Mouse (Mus musculus) thymus, postnatal 0 days (tissue): ENCODE measurements around the gene Ppp1r15b. TPM values are rescaled to one million over a fixed set of nuclear protein-coding genes. Genes with fewer than 3 reads are reported as not detected.

ENCODE experiments used
- DNase-seq: peaks from one replicate; pipeline ENCODE4 v3.0.0-alpha.2; 2015; ENCODE audit warnings: low spot score
- polyA plus RNA-seq: library from polyadenylated mRNA; unstranded; fragments of >200 nt; fragmentation: Nextera tagmentation; extraction: Ambion mirVana; gene quantifications from 2 replicates; pipeline ENCODE4 v1.2.1, GENCODE M21; 2015

Ppp1r15b gene
- polyA plus RNA-seq, result 32.4 and 34.2 TPM in 2 replicates

DNA sequence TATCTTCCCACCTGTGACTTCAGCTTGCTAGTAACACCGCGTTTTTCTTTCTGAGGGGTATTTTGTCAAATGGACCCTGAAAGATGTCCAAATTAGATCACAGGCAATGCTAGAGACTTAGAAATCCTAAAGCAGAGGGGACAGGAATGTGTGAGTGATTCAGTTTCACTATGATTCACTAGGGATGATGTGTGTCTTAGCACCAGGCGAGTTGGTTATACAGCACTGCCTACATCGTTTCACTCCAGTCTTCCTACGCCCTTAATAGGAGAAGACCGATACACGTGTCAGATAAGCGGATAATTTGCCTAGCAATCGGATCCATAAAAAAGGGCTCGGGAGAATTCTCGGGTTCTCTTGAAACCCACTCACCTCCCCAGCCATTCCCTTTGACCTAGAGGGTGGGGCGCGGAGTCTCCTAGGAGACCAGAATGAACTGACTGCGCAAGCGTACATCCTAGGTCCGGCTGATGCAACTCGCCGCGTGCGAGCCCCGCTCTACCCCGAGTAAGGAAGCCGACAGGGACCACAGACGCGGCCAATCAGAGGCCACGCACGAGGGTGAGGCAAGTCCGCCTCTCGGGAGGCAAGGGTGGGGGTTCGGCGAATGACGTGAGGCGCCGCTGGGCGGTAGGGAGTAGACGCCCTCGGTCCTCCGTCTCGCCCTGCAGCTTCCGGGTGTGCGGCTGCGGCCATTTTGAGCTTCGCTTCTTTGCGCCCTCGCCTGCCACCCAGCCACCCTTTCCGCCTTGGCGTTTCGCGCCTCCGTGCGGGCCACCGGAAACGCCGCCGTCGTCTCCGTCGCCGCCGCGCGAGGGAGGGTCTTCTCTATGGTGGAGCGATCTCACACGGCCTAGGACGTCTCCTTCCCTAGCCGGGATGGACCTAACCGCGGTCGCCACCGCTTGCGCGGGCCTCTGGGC, at the start of gene Ppp1r15b:
Ppp1r15b (plus strand) TSS at position 506 of the 923 bp plus-strand sequence.
- DNase-seq, result peak; percentile 98

DNA sequence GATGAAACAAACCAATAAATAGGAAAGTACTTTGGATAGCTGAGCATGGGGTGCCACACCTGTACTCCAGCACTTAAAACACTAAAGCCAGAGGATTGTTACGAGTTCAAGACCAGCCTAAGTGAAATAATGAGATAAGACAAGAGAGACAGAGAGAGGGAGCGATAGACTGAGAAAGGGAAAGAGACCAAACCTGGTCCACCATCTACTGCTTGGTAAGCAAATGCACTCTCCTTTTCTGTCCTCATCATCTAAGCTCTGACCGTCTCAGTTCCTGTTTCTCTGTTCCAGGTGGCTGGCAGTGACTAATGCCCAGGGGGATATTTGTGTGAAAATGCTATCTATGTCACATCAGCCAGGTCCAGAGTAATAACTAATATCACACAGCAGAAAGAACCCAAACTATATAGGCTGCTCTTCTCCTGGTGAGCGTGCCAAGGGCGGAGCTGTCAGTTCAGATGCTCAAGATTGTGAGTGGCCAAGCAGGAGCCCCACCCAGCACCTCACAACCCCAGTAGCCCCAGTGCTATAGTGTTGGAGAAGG, 47.9 kb upstream of the Ppp1r15b start:
- DNase-seq, result no peak

DNA sequence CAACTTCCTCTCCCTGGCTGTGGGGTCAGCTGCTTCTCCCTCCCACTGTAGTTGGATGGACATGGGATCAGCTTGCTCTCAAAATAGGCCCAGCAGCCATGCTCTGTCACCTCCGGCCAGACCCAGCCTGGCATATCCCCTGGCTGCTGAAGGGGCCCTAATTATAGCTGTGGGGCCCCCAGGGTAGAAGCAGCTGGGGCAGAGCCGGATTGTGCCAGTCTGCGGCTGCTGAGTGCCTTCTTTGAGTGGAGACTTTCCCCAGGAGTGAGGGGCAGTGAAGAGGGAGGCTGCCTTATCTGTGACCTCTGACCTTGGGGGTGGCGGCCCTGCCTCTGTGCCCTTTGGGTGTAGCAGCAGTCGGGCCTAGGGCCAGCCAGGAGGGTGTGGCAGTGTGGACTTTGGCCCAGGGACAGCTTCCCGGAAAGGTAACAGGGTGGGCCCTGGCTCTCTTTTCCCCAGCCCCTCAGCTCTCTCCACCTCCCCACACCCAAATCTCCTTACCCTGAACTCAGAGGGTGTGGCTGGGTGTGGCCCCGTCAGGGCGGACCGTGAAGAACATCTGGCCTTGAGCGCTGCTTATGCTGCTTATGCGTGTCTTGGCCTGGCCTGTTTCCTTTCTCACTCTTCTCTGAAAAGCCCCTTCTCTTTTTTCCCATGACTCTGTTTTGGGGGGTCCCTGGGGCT, 46.9 kb upstream of the Ppp1r15b start:
- DNase-seq, result no peak

DNA sequence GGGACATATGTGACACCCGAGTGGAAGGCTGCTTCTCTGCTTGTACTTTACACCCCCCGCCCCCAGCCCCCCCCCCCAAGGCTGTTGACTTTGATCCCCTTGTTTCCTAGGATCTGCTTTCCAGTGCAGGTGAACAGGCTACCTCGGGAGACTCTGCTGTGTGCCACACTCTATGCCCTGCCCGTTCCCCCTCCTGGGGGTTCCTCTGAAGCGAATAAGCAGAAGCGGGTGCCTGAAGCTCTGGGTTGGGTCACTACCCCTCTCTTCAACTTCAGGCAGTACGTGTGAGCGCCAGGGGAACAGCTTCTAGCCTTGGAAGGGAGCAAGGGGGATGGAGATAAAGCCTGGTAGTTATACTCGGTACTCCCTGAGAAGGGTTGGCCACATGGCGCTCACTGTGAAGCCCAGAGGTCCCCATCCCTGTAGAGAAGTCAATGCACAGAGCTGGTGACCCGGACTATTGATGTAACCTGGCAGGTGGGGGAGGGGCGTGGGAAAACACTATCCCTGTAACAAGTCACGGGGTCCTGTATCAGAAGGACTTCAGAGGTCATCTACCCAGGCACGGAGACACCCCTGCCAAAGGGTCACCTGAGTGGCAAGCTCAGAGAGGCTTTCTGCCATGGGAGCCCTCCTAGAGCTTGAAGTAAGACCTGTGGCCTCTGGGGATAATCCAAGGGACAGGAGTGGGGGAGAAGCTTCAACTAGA, 46.1 kb upstream of the Ppp1r15b start:
- DNase-seq, result no peak

DNA sequence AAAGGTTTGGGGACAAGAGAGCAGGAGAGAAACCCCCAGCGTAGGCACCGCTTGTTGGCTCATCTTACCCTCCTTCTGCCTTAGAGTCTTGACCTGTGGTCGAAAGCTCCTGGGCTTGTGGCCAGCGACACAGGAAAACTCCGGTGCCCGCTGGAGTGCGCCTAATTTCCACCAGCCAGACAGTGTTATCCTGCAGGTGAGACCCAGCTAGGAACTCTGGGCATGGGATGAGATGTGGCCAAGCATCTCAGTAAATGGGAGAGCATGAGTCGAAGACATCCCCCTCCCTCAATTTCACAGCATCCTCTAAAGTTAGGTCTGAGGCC, 45.6 kb upstream of the Ppp1r15b start:
- no peak for DNase-seq

DNA sequence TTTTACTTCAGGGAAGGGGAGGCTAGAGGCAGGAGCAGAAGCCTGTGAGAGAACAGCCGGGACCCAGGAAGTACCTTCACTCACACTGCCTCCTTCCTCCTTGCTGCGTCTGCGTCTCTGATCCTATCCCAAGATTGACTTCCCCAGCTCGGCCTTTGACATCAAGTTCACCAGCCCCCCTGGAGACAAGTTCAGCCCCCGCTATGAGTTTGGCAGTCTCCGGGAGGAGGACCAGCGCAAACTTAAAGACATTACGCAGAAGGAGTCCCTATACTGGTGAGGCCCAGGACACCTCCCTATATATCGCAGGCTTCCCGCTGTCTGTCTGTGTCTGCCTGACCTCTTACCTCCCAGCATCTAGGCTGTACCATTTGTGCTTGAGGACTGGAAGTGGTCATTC, 44.1 kb upstream of the Ppp1r15b start:
- no peak for DNase-seq

DNA sequence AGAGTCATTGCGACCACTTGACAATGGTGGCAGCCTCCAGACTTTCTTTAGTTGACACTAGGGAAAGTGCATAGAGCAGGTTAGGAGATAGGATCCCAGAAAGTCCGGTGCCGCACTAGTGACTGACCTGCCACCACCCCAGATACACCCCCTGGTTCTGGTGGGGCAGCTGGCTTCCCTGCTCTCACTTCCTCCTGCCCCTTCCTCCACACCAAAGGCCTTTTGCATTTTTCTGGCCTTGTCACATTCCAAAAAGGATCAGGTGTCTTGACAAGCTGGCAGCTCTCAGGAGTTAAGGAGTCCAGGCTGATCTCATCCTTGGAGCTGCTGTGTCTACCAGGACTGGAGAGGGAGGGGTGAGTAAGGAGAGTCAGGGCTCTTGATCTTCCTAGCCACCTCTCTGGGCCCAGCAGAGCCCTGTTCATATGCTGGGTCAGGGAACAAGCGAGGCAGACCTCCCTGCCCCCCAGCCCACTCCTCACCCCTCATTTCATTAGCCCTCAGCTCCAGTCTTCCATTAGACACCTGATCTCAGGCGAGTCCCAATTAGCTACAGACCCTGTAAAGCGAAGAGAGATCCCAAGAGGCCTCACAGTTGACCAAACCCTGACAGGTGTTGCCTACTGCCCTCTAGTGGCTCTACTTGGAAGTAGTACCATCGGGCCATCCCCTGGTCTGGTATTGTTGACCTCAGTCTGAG, 43.6 kb upstream of the Ppp1r15b start:
- peak; percentile 51 for DNase-seq

DNA sequence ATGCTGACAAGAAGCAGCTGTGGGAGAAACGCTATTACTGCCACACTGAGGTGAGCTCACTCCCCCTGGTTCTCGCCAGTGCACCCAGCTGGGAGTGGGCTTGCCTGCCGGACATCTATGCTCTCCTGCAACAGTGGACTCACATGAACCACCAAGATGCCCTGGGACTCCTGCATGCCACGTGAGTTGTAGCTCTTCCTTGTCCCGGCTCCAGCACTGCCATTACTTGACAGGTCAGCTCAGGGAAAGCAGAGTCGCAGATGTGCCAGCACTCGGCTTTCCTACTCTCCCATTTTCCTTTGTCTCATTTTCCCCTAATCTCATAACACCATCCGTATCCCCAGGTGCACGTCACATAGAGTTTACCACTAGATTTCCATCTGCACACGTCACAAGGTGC, 42.7 kb upstream of the Ppp1r15b start:
- DNase-seq, result no peak

DNA sequence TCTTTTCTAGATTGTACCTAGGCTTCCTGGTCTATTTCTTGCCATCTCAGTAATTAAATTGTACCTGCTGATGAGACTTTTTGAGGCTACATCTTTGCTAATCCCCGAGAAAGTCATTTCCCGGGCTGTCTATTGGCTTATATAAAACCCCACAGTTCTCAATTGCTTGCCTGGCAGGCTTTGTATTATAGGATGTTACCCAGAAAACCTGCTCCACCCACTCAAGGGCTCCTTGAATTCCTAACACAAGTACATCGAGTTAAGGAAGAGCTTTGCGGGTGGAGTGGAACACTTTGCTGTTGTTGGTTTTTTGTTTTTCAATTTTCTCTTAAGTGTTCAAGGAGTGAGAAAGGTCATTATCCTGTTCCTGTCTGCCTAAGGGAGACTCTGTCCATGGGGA, 41.5 kb upstream of the Ppp1r15b start:
- DNase-seq, result no peak

DNA sequence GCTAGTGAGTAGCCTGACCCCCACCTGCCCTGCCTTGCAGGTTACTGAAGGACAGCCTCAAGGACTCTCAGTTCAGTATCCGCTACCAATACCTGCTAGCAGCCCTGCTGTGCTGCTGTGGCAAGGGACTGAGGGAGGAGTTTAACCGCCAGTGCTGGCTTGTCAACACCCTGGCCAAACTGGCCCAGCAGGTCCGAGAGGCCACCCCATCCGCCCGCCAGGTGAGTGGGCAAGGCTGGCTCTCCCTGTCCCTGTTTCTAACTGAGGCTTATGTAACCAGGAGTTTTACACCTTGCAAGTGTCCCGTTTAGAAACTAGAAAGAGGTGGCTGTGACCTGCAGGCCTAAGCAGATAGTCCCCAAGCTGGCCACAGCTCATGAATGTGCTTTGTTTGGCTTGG, 40.3 kb upstream of the Ppp1r15b start:
- DNase-seq, result no peak

DNA sequence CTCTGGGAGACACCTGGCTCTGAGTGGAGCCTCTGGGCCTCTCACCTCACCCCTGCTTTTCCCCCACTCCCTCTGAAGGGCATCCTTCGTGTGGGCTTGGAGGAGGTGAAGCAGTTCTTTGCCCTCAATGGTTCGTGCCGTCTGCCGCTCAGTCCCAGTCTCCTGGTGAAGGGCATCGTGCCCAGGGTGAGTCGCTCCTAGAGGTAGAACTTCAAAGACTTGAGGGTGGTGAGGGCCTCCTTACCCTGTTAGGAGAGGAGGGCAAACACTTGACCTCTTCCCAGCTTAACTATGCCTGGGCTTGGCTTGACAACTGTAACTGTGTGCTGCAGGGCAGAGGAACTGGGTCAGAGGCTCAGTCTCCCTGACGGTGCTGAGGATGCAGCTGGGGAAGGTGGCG, 39.5 kb upstream of the Ppp1r15b start:
- DNase-seq, result no peak

DNA sequence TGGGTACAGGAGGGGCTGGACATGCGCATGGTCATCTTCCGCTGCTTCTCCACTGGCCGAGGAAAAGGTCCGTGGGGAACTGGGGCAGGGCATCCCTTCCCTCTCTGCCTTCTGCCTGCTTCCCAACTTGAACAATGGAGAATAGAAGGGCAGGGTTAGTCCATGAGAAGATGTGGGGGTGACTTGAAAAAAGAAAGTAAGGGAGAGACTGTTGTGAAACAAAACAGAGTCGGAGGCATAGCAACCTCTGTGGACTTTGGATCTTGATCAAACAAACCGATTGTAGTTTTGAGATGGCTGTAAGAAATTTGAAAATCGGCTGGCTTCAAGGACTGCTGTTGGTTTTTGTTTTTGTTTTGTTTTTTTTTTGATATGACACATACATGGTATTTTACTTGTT, 37.2 kb upstream of the Ppp1r15b start:
- DNase-seq, result no peak

DNA sequence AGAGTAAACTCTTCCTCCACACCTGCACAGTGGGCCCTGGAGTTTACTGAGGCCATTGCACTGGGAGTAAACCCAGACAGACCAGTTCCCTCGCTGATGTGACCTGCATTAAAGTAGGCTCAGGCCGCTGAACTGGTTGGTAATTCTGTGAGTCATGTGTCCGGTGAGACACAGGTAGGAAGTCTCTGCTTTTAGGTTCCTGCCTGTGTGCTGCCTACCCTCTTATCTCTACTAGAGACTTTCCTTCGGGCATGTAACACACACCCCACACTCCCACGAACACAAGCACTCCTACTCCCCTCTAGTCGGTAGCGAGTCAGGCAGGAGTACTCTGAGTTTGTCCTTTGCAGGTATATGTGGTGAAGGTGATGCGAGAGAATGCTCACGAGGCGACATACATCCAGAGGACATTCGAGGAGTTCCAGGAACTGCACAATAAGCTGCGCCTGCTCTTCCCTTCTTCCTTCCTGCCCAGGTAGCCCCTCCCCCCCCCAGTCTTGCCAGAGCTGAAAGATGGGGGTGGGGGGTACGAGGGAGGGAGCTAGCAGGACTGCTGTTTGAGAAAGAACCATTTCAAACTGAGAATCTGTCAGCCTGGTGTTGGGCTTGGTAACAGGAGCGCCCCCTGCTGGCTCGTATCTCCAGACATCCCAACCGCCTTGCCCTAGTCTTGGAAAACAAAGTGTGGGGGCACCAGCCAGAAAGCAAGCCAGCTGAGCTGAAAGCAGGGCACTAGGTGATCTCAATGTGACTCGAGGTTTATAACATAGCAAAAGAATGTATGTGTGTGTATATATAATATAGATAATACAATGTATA, 29.8 kb upstream of the Ppp1r15b start:
- peak; percentile 75 for DNase-seq

DNA sequence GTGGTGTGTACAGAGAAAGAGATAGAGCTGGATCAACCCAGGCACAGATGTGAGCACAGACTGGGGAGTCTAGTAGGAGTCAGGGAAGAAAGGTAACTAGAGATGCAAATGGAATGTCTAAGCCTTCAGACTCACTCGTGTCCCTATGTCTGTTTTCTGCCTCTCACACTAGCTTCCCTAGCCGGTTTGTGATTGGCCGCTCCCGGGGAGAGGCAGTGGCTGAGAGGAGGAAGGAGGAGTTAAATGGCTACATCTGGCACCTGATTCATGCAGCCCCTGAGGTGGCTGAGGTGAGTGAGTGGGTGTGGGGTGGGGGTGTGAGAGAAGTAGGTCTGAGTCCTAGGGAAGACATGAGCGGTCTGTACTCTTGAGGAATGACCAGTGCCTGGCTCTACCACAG, 28.8 kb upstream of the Ppp1r15b start:
- no peak for DNase-seq

DNA sequence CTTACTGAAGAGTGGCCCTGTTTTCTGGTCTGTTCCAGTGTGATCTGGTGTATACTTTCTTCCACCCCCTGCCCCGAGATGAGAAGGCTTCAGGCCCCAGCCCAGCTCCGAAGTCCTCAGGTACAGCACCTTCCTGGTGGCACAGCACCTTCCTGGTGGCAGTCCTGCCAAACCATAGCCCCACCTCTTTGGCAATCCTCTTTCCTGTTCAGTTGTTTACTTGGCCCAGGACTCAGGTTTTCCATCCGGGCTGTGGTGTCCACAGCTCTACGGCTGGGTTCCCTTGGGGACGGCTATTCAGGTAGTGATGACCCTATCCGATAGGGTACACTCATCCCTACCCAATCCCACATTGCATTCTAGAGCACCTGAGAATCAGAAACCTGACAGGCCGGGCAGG, 27.6 kb upstream of the Ppp1r15b start:
- no peak for DNase-seq

DNA sequence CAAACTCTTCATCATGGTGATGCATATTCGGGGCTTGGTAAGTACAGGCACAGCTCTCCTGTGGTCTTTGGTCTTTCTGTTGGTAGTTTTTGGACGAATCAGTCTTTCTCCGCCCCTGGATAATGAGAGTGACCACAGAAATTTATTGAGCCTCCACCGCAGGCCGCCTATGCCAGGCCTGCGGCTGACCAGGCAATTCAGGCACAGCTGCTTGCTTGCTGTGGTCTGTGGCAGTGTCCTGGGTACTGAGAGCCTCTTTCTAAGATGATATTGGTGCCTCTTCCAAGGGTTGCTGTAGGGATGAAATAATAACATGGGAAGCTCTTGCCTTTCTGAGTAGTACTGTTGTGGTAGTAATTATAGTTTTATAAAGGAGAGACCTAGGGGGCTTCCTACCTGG, 27.1 kb upstream of the Ppp1r15b start:
- DNase-seq, result no peak

DNA sequence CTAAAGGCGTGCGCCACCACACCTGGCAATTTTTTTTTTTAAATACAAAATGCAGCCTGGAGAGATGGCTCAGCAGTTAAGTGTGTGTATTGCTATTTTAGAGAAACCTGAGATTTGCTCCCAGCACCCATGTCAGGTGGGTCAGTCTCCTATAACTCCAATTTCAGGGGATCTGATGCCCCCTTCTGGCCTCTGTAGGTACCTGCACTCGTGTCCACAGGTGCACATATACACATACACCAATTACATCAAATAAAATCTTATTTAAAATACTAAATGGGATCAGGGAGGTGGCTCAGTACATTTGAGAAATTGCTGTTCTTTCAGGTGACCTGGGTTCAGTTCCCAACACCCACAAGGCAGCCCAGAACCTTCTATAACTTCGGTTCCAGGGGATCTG, 14.8 kb upstream of the Ppp1r15b start:
- no peak for DNase-seq

DNA sequence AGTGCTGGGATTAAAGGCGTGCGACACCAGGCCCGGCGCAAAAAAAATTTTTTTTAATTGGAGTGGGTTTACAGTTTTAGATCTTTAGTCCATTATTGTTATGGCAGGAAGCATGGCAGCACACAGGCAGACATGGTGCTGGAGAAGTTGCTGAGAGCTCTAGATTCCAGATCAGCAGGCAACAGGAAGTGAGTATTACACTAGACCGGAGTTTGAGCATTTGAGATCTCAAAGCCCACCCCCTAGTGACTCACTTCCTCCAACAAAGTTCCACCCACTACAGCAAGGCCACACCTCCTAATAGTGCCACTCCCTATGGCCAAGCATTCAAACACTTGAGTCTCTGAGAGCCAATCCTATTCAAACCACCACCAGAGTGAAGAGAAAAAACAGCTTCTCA, 12.8 kb upstream of the Ppp1r15b start:
- DNase-seq, result no peak

DNA sequence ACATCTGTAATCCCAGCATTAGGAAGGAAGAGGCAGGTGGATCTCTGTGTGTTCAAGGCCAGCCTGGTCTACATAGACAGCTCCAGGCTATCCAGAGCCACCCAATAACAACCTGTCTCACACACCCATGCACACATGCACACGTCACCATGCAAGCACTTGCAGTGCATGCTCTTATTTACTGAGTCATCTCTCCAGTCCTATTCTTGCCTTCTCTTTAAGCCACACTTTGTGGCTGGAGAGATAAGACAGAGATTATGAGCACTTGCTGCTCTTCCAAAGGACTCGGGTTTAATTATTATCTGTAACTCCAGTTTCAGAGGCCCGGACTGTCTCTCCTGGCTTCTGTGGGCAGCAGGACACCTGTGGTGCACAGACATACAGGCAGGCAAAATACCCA, 12.1 kb upstream of the Ppp1r15b start:
- no peak for DNase-seq

DNA sequence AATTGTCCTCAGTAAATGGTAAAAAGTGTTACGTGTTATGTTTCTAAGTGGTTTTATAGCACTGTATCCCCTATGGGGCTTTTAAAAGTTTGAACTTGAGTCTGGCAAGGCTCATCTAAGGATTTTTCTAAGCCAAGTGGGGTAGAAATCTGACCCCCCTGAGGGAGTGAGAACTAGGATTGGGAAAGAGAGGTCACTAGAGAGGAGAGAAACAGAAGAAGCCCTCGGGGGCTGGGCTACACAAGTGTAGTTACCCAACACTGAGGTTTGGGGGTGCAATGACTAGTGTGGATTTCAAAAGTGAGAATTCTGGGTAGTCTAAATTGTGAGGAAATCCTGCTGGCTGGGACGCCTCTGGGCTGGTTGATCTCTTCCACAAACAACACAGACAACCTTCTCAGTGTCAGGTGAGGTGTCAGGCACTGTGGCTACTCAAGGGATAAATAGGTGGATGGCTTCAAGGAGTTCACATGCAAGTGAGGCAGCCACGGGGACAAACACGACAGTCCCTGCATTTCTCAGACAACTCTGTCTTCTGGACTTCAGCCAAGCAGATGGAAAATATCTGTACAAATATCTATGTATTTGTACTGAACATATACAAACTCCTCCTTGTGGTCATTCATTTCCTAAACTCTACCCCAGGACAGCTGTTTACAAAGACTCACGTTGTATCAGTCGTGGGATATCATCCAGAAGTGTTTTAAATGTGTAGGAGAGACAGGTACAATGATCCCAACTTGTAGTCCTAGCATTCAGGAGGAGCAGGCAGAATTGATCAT, 10.8 kb upstream of the Ppp1r15b start:
- no peak for DNase-seq
